Mouse (Mus musculus): ENCODE measurements at regions not wholly inside any gene's neighbourhood (a gene's known extent, or its start where the extent isn't known, plus 50 kb on each side); places are given as distances from the start of the nearest gene placed in this dataset.

DNA sequence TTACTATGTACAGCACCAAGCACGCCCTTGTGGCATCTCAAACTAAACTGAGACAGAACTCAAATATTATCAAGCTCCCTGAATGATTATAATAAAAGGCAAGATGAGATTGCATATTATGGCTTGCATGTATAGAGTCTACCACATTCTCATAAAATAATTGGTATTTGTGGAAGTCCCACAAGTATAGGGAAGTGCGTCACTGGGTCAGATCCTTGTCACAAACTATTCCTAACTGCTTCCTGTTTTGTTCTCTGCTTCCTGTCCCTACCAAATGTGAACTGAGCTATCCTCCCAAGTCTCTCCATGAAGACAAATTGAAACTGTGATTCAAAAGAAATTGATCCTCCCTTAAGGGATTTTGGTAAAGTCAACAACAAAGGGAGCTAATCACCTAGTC lies 78.0 kb upstream of the Otogl start:
- no peak for TF ChIP-seq CTCF (IDR thresholded peaks at IDR 0.05; ENCODE audit: low read depth)
- TF ChIP-seq EP300 (IDR thresholded peaks at IDR 0.05; ENCODE audit: low read depth) = no peak
